8 mouse cellular contexts compared by ENCODE assay signal in the genomic region with DNA sequence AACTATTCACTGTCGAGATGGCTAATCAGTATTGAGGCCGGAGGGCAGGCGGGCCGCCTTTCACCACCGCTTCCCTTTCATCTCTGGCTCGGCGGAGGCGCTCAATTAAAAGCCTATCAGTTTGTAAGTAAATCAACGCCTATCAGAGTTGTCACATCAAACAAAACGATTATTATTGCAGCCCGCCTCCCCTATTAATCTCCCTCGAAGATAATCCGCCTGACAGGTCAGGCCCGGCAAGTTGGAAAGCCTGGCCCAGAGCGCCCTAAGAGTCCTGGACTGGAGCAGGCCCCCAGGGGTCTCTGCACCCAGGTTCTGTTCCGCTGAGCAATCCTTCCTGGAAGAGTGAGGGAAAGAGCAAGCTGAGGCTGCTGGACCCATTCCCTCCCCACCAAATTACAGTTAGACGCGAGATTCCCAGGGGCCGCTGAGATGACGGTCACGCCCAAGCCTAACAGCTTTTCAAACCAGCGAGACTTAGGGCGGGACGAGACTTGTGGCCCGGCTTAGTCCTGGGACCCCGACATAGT. TPM values are rescaled to one million over a fixed set of nuclear protein-coding genes. Genes with fewer than 3 reads are reported as not detected.
DNase-seq lines count a peak whose midpoint lies in the region; ATAC-seq and TF ChIP-seq lines count a peak whose summit lies in the region.

No protein-coding gene starts in this region.

- TF ChIP-seq CTCF in lung, embryonic 14.5 days (IDR thresholded peaks at IDR 0.05; ENCODE audit: low read depth): 0 out of 2 replicates have a peak, but pooled peaks have one; percentile 2

- no peaks in the 10 kb centered on the region for H3K27me3 ChIP-seq in lung, embryonic 14.5 days (ENCODE audit: insufficient read depth, low read length)

- peak; percentile 17 to 23 for DNase-seq in cerebellum, postnatal 10 days
- no peak for DNase-seq in cerebellum, adult 9-10 months
- DNase-seq in gastrocnemius, adult 18-20 months (ENCODE audit: low spot score): peak; percentile 62
- DNase-seq in kidney, adult 18-20 months: peak; percentile 78
- DNase-seq in lung, embryonic 14.5 days: peak; percentile 88
- peak; percentile 83 for DNase-seq in retina, postnatal 1 day
- no peak for DNase-seq in thymus, postnatal 10 days (ENCODE audit: low spot score in 2 of 2)

- peak overlapping the region; percentile 93 for H3K4me3 ChIP-seq in lung, embryonic 14.5 days (ENCODE audit: low read depth, low read length)

- peak overlapping the region; percentile 83 for H3K4me2 ChIP-seq in lung, embryonic 14.5 days

- 4% methylated on average over 26 of the region's 26 CpGs for WGBS in lung, embryonic 14.5 days

- H3K9me3 ChIP-seq in lung, embryonic 14.5 days (ENCODE audit: low read depth, low read length): no peaks in the 10 kb centered on the region

- peak overlapping the region; percentile 66 for H3K9ac ChIP-seq in lung, embryonic 14.5 days

- peak overlapping the region; percentile 94 for H3K27ac ChIP-seq in lung, embryonic 14.5 days (ENCODE audit: low read depth)

- no peak for ATAC-seq in lung, embryonic 14.5 days (ENCODE audit: insufficient read depth)
- no peak for ATAC-seq in frontal cortex, adult (ENCODE audit: low TSS enrichment)

- H3K36me3 ChIP-seq in lung, embryonic 14.5 days (ENCODE audit: insufficient read depth): peaks cover 1% of the 10 kb centered on the region; the same call in 1 of the 2 replicates

- peaks cover 13% of the 10 kb centered on the region for H3K4me1 ChIP-seq in lung, embryonic 14.5 days (ENCODE audit: insufficient read depth)

RNA-seq across cellular contexts. Expression of a gene that starts 1.9 kb away (rescaled TPM):
- 1 to 10 TPM; 4.7 to 7.6 TPM for total RNA-seq in gastrocnemius, adult 18-20 months (2021)
- 20.4 and 22.0 TPM in 2 replicates for polyA plus RNA-seq in lung, embryonic 14.5 days (2014; fragmentation: Nextera tagmentation; extraction: Ambion mirVana)

RNA-seq across cellular contexts. Expression of a gene that starts 28.2 kb away (rescaled TPM):
- 1 to 10 TPM; 2.3 to 3.1 TPM for total RNA-seq in gastrocnemius, adult 18-20 months (2021)
- polyA plus RNA-seq in lung, embryonic 14.5 days (2014; fragmentation: Nextera tagmentation; extraction: Ambion mirVana): 0.35 and 1.1 TPM in 2 replicates

Comparison
In these comparisons a context has a peak if more than half of its experiments do, and no peak if none do; other contexts are left out.
1. DNase-seq: peak in cerebellum, postnatal 10 days (2 of 2), gastrocnemius, adult 18-20 months (single experiment), kidney, adult 18-20 months (single experiment), lung, embryonic 14.5 days (single experiment) and retina, postnatal 1 day (single experiment); none in cerebellum, adult 9-10 months (single experiment) and thymus, postnatal 10 days (0 of 2).